In genomic region chr16:36041625-36042020, GRCm38 (mm10) we compare ENCODE assay signal across 8 mouse cellular contexts. TPM values are rescaled to one million over a fixed set of nuclear protein-coding genes. Genes with fewer than 3 reads are reported as not detected.
DNase-seq lines count a peak whose midpoint lies in the region; ATAC-seq lines count a peak whose summit lies in the region.

No protein-coding gene starts in this region.

- peak overlapping the region; percentile 90 for H3K27ac ChIP-seq in kidney, embryonic 15.5 days
- peak overlapping the region; percentile 48 for H3K27ac ChIP-seq in brown adipose tissue, adult 24 weeks (replicated peaks; ENCODE audit: low read depth, low read length)
- H3K27ac ChIP-seq in hindbrain, embryonic 12.5 days, result peak overlapping the region; percentile 74
- H3K27ac ChIP-seq in midbrain, embryonic 12.5 days (replicated peaks), result peak overlapping the region; percentile 72

- peak overlapping the region; percentile 70 for H3K4me3 ChIP-seq in kidney, embryonic 15.5 days (replicated peaks)
- peak overlapping the region; percentile 85 for H3K4me3 ChIP-seq in brown adipose tissue, adult 24 weeks (ENCODE audit: insufficient read depth, low read depth, low read length)
- peak overlapping the region; percentile 60 for H3K4me3 ChIP-seq in hindbrain, embryonic 12.5 days
- peak overlapping the region; percentile 67 for H3K4me3 ChIP-seq in midbrain, embryonic 12.5 days

- peak overlapping the region; percentile 68 for H3K4me2 ChIP-seq in kidney, embryonic 15.5 days
- peak overlapping the region; percentile 77 for H3K4me2 ChIP-seq in hindbrain, embryonic 12.5 days (replicated peaks)
- H3K4me2 ChIP-seq in midbrain, embryonic 12.5 days (replicated peaks), result peak overlapping the region; percentile 80

- no peak for ATAC-seq in kidney, embryonic 15.5 days (replicated peaks; ENCODE audit: low FRiP score)
- no peak for ATAC-seq in hindbrain, embryonic 12.5 days (ENCODE audit: low FRiP score)
- no peak for ATAC-seq in midbrain, embryonic 12.5 days (ENCODE audit: low FRiP score, low read depth)
- ATAC-seq in inflammation-experienced regulatory T-cells, adult 6 months, result no peak

- intact Hi-C loops in left cerebral cortex, postnatal 36 days (cut with DNase I), result loop anchor here (2.0 kb wide), 1 partner anchor 29 kb away; the partner anchor contains the start of genes Ccdc58 and Fam162a

- no peaks in the 10 kb centered on the region for H3K9me3 ChIP-seq in kidney, embryonic 15.5 days (replicated peaks)
- H3K9me3 ChIP-seq in hindbrain, embryonic 12.5 days (replicated peaks), result no peaks in the 10 kb centered on the region
- no peaks in the 10 kb centered on the region for H3K9me3 ChIP-seq in midbrain, embryonic 12.5 days

- no peaks in the 10 kb centered on the region for H3K27me3 ChIP-seq in kidney, embryonic 15.5 days
- no peaks in the 10 kb centered on the region for H3K27me3 ChIP-seq in hindbrain, embryonic 12.5 days
- no peaks in the 10 kb centered on the region for H3K27me3 ChIP-seq in midbrain, embryonic 12.5 days

- peak overlapping the region; percentile 66 for H3K9ac ChIP-seq in kidney, embryonic 15.5 days
- peak overlapping the region; percentile 72 for H3K9ac ChIP-seq in hindbrain, embryonic 12.5 days
- peak overlapping the region; percentile 73 for H3K9ac ChIP-seq in midbrain, embryonic 12.5 days (replicated peaks)

- peaks cover 16% of the 10 kb centered on the region for H3K4me1 ChIP-seq in kidney, embryonic 15.5 days
- H3K4me1 ChIP-seq in brown adipose tissue, adult 24 weeks (ENCODE audit: control insufficient read depth, insufficient read depth, insufficient read length, low read length), result peaks cover 8% of the 10 kb centered on the region
- H3K4me1 ChIP-seq in hindbrain, embryonic 12.5 days, result peaks cover 20% of the 10 kb centered on the region
- peaks cover 13% of the 10 kb centered on the region for H3K4me1 ChIP-seq in midbrain, embryonic 12.5 days

- 22% methylated on average over 11 of the region's 11 CpGs for WGBS in kidney, embryonic 15.5 days
- 37% methylated on average over 11 of the region's 11 CpGs for WGBS in hindbrain, embryonic 12.5 days
- WGBS in midbrain, embryonic 12.5 days, result 33% methylated on average over 11 of the region's 11 CpGs

- no peak for DNase-seq in kidney, adult 9 months
- no peak for DNase-seq in right cerebral cortex, postnatal 10 days (ENCODE audit: low spot score in 2 of 2)
- no peak for DNase-seq in left cerebral cortex, postnatal 36 days (ENCODE audit: low spot score in 2 of 2)

- H3K36me3 ChIP-seq in kidney, embryonic 15.5 days, result peaks cover 51% of the 10 kb centered on the region
- H3K36me3 ChIP-seq in hindbrain, embryonic 12.5 days, result peaks cover 33% of the 10 kb centered on the region
- peaks cover 23% of the 10 kb centered on the region for H3K36me3 ChIP-seq in midbrain, embryonic 12.5 days

RNA-seq across cellular contexts. Expression of gene Wdr5b, which starts 0.6 kb away (rescaled TPM):
- 8.9 and 9.9 TPM in 2 replicates for polyA plus RNA-seq in kidney, embryonic 15.5 days (2015; fragmentation: Nextera tagmentation; extraction: Ambion mirVana)
- polyA plus RNA-seq in brown adipose tissue, adult 24 weeks (2012; ENCODE audit: insufficient read depth, insufficient read length, missing spikeins), result 3.3 and 4.1 TPM in 2 replicates
- 12.6 and 13.2 TPM in 2 replicates for polyA plus RNA-seq in hindbrain, embryonic 12.5 days (2016; fragmentation: Nextera tagmentation; extraction: Ambion mirVana)
- 12.5 and 13.2 TPM in 2 replicates for polyA plus RNA-seq in midbrain, embryonic 12.5 days (2016; fragmentation: Nextera tagmentation; extraction: Ambion mirVana)
- total RNA-seq in left cerebral cortex, postnatal 36 days (2021), result 1 to 10 TPM; 3.8 to 4.8 TPM
- polyA plus RNA-seq in inflammation-experienced regulatory T-cells, adult 6 months (2017; shearing (Covaris generic)), result 1 to 10 TPM; 7.2 to 9.7 (median 7.3) TPM

RNA-seq across cellular contexts. Expression of gene Fam162a, which starts 29.8 kb away (rescaled TPM):
- 319 and 327 TPM in 2 replicates for polyA plus RNA-seq in kidney, embryonic 15.5 days (2015; fragmentation: Nextera tagmentation; extraction: Ambion mirVana)
- 372 and 403 TPM in 2 replicates for polyA plus RNA-seq in brown adipose tissue, adult 24 weeks (2012; ENCODE audit: insufficient read depth, insufficient read length, missing spikeins)
- 172 and 196 TPM in 2 replicates for polyA plus RNA-seq in hindbrain, embryonic 12.5 days (2016; fragmentation: Nextera tagmentation; extraction: Ambion mirVana)
- 183 and 184 TPM in 2 replicates for polyA plus RNA-seq in midbrain, embryonic 12.5 days (2016; fragmentation: Nextera tagmentation; extraction: Ambion mirVana)
- 10 to 100 TPM; 64.6 to 65.8 TPM for total RNA-seq in left cerebral cortex, postnatal 36 days (2021)
- polyA plus RNA-seq in inflammation-experienced regulatory T-cells, adult 6 months (2017; shearing (Covaris generic)), result 100 to 1,000 TPM in 2 of 3 experiments, 10 to 100 TPM in 1; 88.8 to 114 (median 113) TPM

RNA-seq across cellular contexts. Expression of gene Ccdc58, which starts 29.9 kb away (rescaled TPM):
- 79.3 and 91.9 TPM in 2 replicates for polyA plus RNA-seq in kidney, embryonic 15.5 days (2015; fragmentation: Nextera tagmentation; extraction: Ambion mirVana)
- polyA plus RNA-seq in brown adipose tissue, adult 24 weeks (2012; ENCODE audit: insufficient read depth, insufficient read length, missing spikeins), result 79.2 and 93.0 TPM in 2 replicates
- 56.6 and 61.1 TPM in 2 replicates for polyA plus RNA-seq in hindbrain, embryonic 12.5 days (2016; fragmentation: Nextera tagmentation; extraction: Ambion mirVana)
- 59.9 and 64.9 TPM in 2 replicates for polyA plus RNA-seq in midbrain, embryonic 12.5 days (2016; fragmentation: Nextera tagmentation; extraction: Ambion mirVana)
- 10 to 100 TPM; 19.4 to 19.8 TPM for total RNA-seq in left cerebral cortex, postnatal 36 days (2021)
- 10 to 100 TPM; 31.1 to 34.2 (median 31.7) TPM for polyA plus RNA-seq in inflammation-experienced regulatory T-cells, adult 6 months (2017; shearing (Covaris generic))
